Mouse (Mus musculus): Measurements from ENCODE around the gene March11. TPM values are rescaled to one million over a fixed set of nuclear protein-coding genes. Genes with fewer than 3 reads are reported as not detected.

March11 gene
- total RNA-seq, 1 experiment, result 0.98 TPM

DNA sequence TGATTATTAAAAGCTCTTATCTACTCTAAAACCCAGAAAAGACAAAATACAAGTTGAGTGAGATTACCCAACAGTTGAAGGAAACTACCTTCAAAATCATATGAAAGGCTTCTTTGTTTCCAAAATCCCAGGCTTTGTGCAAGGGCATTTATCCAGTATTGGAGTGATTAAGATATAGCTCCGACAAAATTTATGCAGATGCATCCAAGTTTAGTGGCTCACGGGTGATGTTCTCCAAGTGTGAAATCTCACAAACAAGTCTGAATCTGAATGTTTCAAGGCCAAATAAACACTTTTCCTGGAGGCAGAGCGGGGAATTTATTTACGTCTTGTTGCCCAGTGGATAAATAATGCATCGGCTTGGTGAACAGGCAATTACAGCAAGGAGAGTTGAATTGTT is 32.2 kb upstream of the March11 start:
- H3K4me3 ChIP-seq (ENCODE audit: insufficient read depth in 1 of 2, low read depth in 1 of 2, low read length in 2 of 2, poor library complexity in 1 of 2, severe bottlenecking in 1 of 2), result no peak overlapping the region
- no peak overlapping the region for H3K9ac ChIP-seq (ENCODE audit: insufficient read depth, low read depth, low read length, poor library complexity, severe bottlenecking)
- DNase-seq (ENCODE audit: low read depth, low spot score), result no peak
- no peaks in the 10 kb centered on the region for H3K4me1 ChIP-seq (ENCODE audit: control insufficient read depth in 2 of 2, insufficient read depth in 2 of 2, low read length in 2 of 2, poor library complexity in 1 of 2)
- H3K36me3 ChIP-seq (ENCODE audit: control insufficient read depth, insufficient read depth, low read length, poor library complexity, severe bottlenecking), result no peaks in the 10 kb centered on the region
- no peak for TF ChIP-seq ZNF384 (IDR thresholded peaks at IDR 0.05; ENCODE audit: low read depth, low read length)
- TF ChIP-seq MAFK (IDR thresholded peaks at IDR 0.05; ENCODE audit: insufficient read depth, low read depth, low read length), result no peak
- TF ChIP-seq ZC3H11A (IDR thresholded peaks at IDR 0.05; ENCODE audit: borderline replicate concordance, low read depth, low read length), result no peak
- no peak for TF ChIP-seq CHD2 (IDR thresholded peaks at IDR 0.05; ENCODE audit: low read depth, low read length)
- no peak for TF ChIP-seq HCFC1 (IDR thresholded peaks at IDR 0.05; ENCODE audit: borderline replicate concordance, insufficient read depth, low read length)
- H3K9me3 ChIP-seq (ENCODE audit: control insufficient read depth, insufficient read depth, low read depth, low read length), result no peaks in the 10 kb centered on the region
- no peak overlapping the region for H3K27ac ChIP-seq (ENCODE audit: insufficient read depth, low read depth, low read length, poor library complexity, severe bottlenecking)
- in situ Hi-C loops (cut with MboI; ENCODE audit: low sequenced_read_pairs in 2 of 2, unreplicated experiment in 2 of 2), result no loop called here

DNA sequence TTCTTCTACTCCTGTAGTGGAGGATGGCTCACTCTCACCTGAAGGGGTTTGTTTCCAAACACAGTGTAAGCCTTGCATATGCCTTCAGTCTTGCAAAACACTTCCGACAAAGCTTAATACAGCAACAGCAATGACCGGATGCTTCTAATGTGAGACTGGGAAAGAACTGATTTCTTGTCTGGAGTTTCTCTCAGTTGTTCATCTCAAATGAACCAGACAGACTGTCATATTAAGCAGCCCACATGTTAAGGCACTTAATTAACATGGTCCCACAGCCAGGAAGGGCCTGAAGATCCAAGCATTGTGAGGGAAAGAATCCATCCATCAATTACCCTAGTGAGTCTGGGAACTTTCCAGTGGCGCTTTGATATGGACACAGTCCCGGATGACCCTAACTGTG is 17.0 kb upstream of the March11 start:
- Histone ChIP-seq H3K9me3 (ENCODE audit: control insufficient read depth, insufficient read depth, low read depth, low read length) (no peaks in the 10 kb centered on the region), H3K9ac (ENCODE audit: insufficient read depth, low read depth, low read length, poor library complexity, severe bottlenecking) (no peak overlapping the region), H3K36me3 (ENCODE audit: control insufficient read depth, insufficient read depth, low read length, poor library complexity, severe bottlenecking) (no peaks in the 10 kb centered on the region), H3K27ac (ENCODE audit: insufficient read depth, low read depth, low read length, poor library complexity, severe bottlenecking) (no peak overlapping the region), H3K4me1 (ENCODE audit: control insufficient read depth in 2 of 2, insufficient read depth in 2 of 2, low read length in 2 of 2, poor library complexity in 1 of 2) (no peaks in the 10 kb centered on the region), H3K4me3 (ENCODE audit: insufficient read depth in 1 of 2, low read depth in 1 of 2, low read length in 2 of 2, poor library complexity in 1 of 2, severe bottlenecking in 1 of 2) (no peak overlapping the region)
- in situ Hi-C loops (cut with MboI; ENCODE audit: low sequenced_read_pairs in 2 of 2, unreplicated experiment in 2 of 2), result no loop called here
- no peak for DNase-seq (ENCODE audit: low read depth, low spot score)
- TF ChIP-seq CHD2 (IDR thresholded peaks at IDR 0.05; ENCODE audit: low read depth, low read length) (no peak), ZNF384 (IDR thresholded peaks at IDR 0.05; ENCODE audit: low read depth, low read length) (no peak), ZC3H11A (IDR thresholded peaks at IDR 0.05; ENCODE audit: borderline replicate concordance, low read depth, low read length) (no peak), MAFK (IDR thresholded peaks at IDR 0.05; ENCODE audit: insufficient read depth, low read depth, low read length) (no peak), HCFC1 (IDR thresholded peaks at IDR 0.05; ENCODE audit: borderline replicate concordance, insufficient read depth, low read length) (no peak)

DNA sequence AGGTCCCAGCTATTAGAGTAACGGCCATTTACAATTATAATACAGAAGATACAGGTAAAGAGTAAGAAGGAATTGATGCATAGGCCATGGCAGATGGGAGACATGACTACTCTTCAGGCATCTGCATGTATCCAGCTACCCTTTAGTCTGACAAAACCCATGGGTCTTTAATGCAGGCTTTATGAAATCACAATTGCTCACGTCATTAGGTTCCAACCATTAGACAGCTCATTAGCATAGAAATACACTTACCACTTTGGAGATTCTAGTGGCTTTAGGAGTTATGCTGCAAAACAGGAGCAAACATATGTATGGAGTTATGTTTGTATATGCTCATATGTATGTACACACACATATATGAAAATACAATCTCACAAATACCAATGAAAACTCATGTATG is 16.0 kb upstream of the March11 start:
- no peaks in the 10 kb centered on the region for H3K36me3 ChIP-seq (ENCODE audit: control insufficient read depth, insufficient read depth, low read length, poor library complexity, severe bottlenecking)
- no peak overlapping the region for H3K27ac ChIP-seq (ENCODE audit: insufficient read depth, low read depth, low read length, poor library complexity, severe bottlenecking)
- TF ChIP-seq CHD2 (IDR thresholded peaks at IDR 0.05; ENCODE audit: low read depth, low read length), result no peak
- TF ChIP-seq HCFC1 (IDR thresholded peaks at IDR 0.05; ENCODE audit: borderline replicate concordance, insufficient read depth, low read length), result no peak
- TF ChIP-seq MAFK (IDR thresholded peaks at IDR 0.05; ENCODE audit: insufficient read depth, low read depth, low read length), result no peak
- no peak for TF ChIP-seq ZC3H11A (IDR thresholded peaks at IDR 0.05; ENCODE audit: borderline replicate concordance, low read depth, low read length)
- TF ChIP-seq ZNF384 (IDR thresholded peaks at IDR 0.05; ENCODE audit: low read depth, low read length), result no peak
- H3K9me3 ChIP-seq (ENCODE audit: control insufficient read depth, insufficient read depth, low read depth, low read length), result no peaks in the 10 kb centered on the region
- H3K4me3 ChIP-seq (ENCODE audit: insufficient read depth in 1 of 2, low read depth in 1 of 2, low read length in 2 of 2, poor library complexity in 1 of 2, severe bottlenecking in 1 of 2), result no peak overlapping the region
- H3K9ac ChIP-seq (ENCODE audit: insufficient read depth, low read depth, low read length, poor library complexity, severe bottlenecking), result no peak overlapping the region
- in situ Hi-C loops (cut with MboI; ENCODE audit: low sequenced_read_pairs in 2 of 2, unreplicated experiment in 2 of 2), result no loop called here
- H3K4me1 ChIP-seq (ENCODE audit: control insufficient read depth in 2 of 2, insufficient read depth in 2 of 2, low read length in 2 of 2, poor library complexity in 1 of 2), result no peaks in the 10 kb centered on the region
- no peak for DNase-seq (ENCODE audit: low read depth, low spot score)

DNA sequence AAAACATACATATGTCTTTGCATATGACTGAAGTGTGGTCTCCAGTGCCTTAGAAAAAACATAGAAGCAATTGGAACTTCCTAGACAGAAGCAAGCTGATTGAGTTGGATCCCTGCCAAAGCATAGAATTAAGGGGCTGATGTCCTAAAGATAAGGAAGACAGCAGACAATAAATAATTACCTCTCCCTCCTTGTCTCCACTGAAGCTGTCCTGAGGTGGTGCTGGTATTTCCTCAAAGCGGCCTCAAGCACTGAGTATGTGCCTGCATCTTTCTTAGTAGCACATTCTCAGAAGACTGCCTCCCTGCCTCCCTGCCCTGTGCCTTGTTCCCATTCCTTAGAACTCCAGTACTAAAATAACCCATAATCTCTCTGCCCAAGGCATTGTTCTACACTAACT is 15.6 kb upstream of the March11 start:
- Histone ChIP-seq H3K4me1 (ENCODE audit: control insufficient read depth in 2 of 2, insufficient read depth in 2 of 2, low read length in 2 of 2, poor library complexity in 1 of 2) (no peaks in the 10 kb centered on the region), H3K27ac (ENCODE audit: insufficient read depth, low read depth, low read length, poor library complexity, severe bottlenecking) (no peak overlapping the region), H3K36me3 (ENCODE audit: control insufficient read depth, insufficient read depth, low read length, poor library complexity, severe bottlenecking) (no peaks in the 10 kb centered on the region), H3K9me3 (ENCODE audit: control insufficient read depth, insufficient read depth, low read depth, low read length) (no peaks in the 10 kb centered on the region), H3K4me3 (ENCODE audit: insufficient read depth in 1 of 2, low read depth in 1 of 2, low read length in 2 of 2, poor library complexity in 1 of 2, severe bottlenecking in 1 of 2) (no peak overlapping the region), H3K9ac (ENCODE audit: insufficient read depth, low read depth, low read length, poor library complexity, severe bottlenecking) (no peak overlapping the region)
- no peak for TF ChIP-seq CHD2 (IDR thresholded peaks at IDR 0.05; ENCODE audit: low read depth, low read length)
- no peak for TF ChIP-seq ZC3H11A (IDR thresholded peaks at IDR 0.05; ENCODE audit: borderline replicate concordance, low read depth, low read length)
- TF ChIP-seq HCFC1 (IDR thresholded peaks at IDR 0.05; ENCODE audit: borderline replicate concordance, insufficient read depth, low read length), result no peak
- no peak for TF ChIP-seq ZNF384 (IDR thresholded peaks at IDR 0.05; ENCODE audit: low read depth, low read length)
- no peak for TF ChIP-seq MAFK (IDR thresholded peaks at IDR 0.05; ENCODE audit: insufficient read depth, low read depth, low read length)
- DNase-seq (ENCODE audit: low read depth, low spot score), result no peak
- in situ Hi-C loops (cut with MboI; ENCODE audit: low sequenced_read_pairs in 2 of 2, unreplicated experiment in 2 of 2), result no loop called here

DNA sequence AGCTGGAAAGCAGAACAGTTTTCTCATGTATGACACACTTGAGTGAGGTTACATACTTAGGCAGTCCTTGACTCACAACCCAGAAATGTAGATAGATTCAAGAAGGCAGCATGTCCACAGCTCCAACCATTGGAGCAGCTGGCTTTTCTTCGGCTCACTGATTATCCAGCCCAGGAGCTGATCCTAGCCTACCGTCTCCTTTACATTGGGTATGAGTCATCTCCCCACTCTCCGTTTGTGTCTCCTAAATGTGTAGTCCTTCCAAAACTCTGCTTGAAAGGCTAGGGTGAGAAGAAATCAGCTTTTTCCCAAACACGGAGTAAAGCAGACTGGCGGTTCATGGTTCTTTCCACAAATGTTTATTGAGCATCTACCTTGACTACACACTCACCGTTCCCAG is 10.2 kb upstream of the March11 start:
- H3K4me3 ChIP-seq (ENCODE audit: insufficient read depth in 1 of 2, low read depth in 1 of 2, low read length in 2 of 2, poor library complexity in 1 of 2, severe bottlenecking in 1 of 2), result no peak overlapping the region
- TF ChIP-seq ZNF384 (IDR thresholded peaks at IDR 0.05; ENCODE audit: low read depth, low read length), result no peak
- TF ChIP-seq MAFK (IDR thresholded peaks at IDR 0.05; ENCODE audit: insufficient read depth, low read depth, low read length), result no peak
- no peak for TF ChIP-seq CHD2 (IDR thresholded peaks at IDR 0.05; ENCODE audit: low read depth, low read length)
- TF ChIP-seq ZC3H11A (IDR thresholded peaks at IDR 0.05; ENCODE audit: borderline replicate concordance, low read depth, low read length), result no peak
- no peak for TF ChIP-seq HCFC1 (IDR thresholded peaks at IDR 0.05; ENCODE audit: borderline replicate concordance, insufficient read depth, low read length)

More for the DNA sequence above, 10.2 kb upstream of the March11 start:
- Histone ChIP-seq H3K4me1 (ENCODE audit: control insufficient read depth in 2 of 2, insufficient read depth in 2 of 2, low read length in 2 of 2, poor library complexity in 1 of 2) (no peaks in the 10 kb centered on the region), H3K27ac (ENCODE audit: insufficient read depth, low read depth, low read length, poor library complexity, severe bottlenecking) (no peak overlapping the region), H3K9me3 (ENCODE audit: control insufficient read depth, insufficient read depth, low read depth, low read length) (no peaks in the 10 kb centered on the region), H3K36me3 (ENCODE audit: control insufficient read depth, insufficient read depth, low read length, poor library complexity, severe bottlenecking) (no peaks in the 10 kb centered on the region), H3K9ac (ENCODE audit: insufficient read depth, low read depth, low read length, poor library complexity, severe bottlenecking) (no peak overlapping the region)
- in situ Hi-C loops (cut with MboI; ENCODE audit: low sequenced_read_pairs in 2 of 2, unreplicated experiment in 2 of 2), result no loop called here
- DNase-seq (ENCODE audit: low read depth, low spot score), result no peak
